In genomic region chr11:85850758-85851157, GRCm38 (mm10) we compare ENCODE assay signal across 15 mouse cellular contexts. TPM values are rescaled to one million over a fixed set of nuclear protein-coding genes. Genes with fewer than 3 reads are reported as not detected.
DNase-seq lines count a peak whose midpoint lies in the region; ATAC-seq and TF ChIP-seq lines count a peak whose summit lies in the region.
"Had no signal": no experiment of that assay in that cellular context is flagged by ENCODE, and none has a peak within 500 bp of the region (broad histone marks: within the 10 kb centered on the region; RNA-seq: fewer than 3 reads in every experiment).

No protein-coding gene starts in this region.

- DNase-seq in adrenal gland, postnatal 10 days: peak; percentile 28
- DNase-seq in adrenal gland, postnatal 25 days: no peak
- no peak for DNase-seq in midbrain, postnatal 0 days (ENCODE audit: low spot score)
- no peak for DNase-seq in midbrain, embryonic 10.5 days (ENCODE audit: low spot score)
- peak; percentile 32 for DNase-seq in mesoderm, embryonic 11.5 days (ENCODE audit: low read depth, low spot score)
- DNase-seq in frontal cortex, postnatal 36 days (ENCODE audit: low spot score in 2 of 2): no peak
- DNase-seq: cerebellum, adult 11 months; layer of hippocampus, postnatal 36 days; right cerebral cortex, adult 18-20 months had no signal

- peaks cover 3% of the 10 kb centered on the region; the same call in 1 of the 2 replicates for H3K27me3 ChIP-seq in intestine, postnatal 0 days (replicated peaks; ENCODE audit: control insufficient read depth, insufficient read depth, low read length)
- H3K27me3 ChIP-seq in intestine, embryonic 15.5 days (replicated peaks): 0 out of 2 replicates have a peak, but pooled peaks cover 3% of the 10 kb centered on the region
- peaks cover 18% of the 10 kb centered on the region for H3K27me3 ChIP-seq in midbrain, postnatal 0 days (ENCODE audit: insufficient read depth, low read length)
- H3K27me3 ChIP-seq in midbrain, embryonic 10.5 days (ENCODE audit: low read depth, poor library complexity, severe bottlenecking): peaks cover 44% of the 10 kb centered on the region

- ATAC-seq in intestine, postnatal 0 days: no peak
- no peak for ATAC-seq in intestine, embryonic 15.5 days
- no peak for ATAC-seq in midbrain, postnatal 0 days (ENCODE audit: low FRiP score)
- ATAC-seq: activated CD4-positive, CD25-positive, alpha-beta regulatory T cell, adult 4 months had no signal

- no peaks in the 10 kb centered on the region for H3K9me3 ChIP-seq in intestine, postnatal 0 days (ENCODE audit: control insufficient read depth)
- H3K9me3 ChIP-seq in intestine, embryonic 15.5 days: no peaks in the 10 kb centered on the region
- H3K9me3 ChIP-seq in midbrain, postnatal 0 days (ENCODE audit: low read length): no peaks in the 10 kb centered on the region
- no peaks in the 10 kb centered on the region for H3K9me3 ChIP-seq in midbrain, embryonic 10.5 days (replicated peaks)
- H3K9me3 ChIP-seq: hindbrain, embryonic 12.5 days had no signal

- H3K36me3 ChIP-seq in intestine, postnatal 0 days (ENCODE audit: control insufficient read depth, insufficient read depth): no peaks in the 10 kb centered on the region
- H3K36me3 ChIP-seq in intestine, embryonic 15.5 days: no peaks in the 10 kb centered on the region
- H3K36me3 ChIP-seq in midbrain, postnatal 0 days (ENCODE audit: insufficient read depth, low read length): no peaks in the 10 kb centered on the region
- H3K36me3 ChIP-seq in midbrain, embryonic 10.5 days: no peaks in the 10 kb centered on the region
- H3K36me3 ChIP-seq: hindbrain, embryonic 12.5 days had no signal

- H3K27ac ChIP-seq in intestine, postnatal 0 days (ENCODE audit: low read depth, low read length): no peak overlapping the region
- no peak overlapping the region for H3K27ac ChIP-seq in intestine, embryonic 15.5 days
- H3K27ac ChIP-seq in midbrain, postnatal 0 days (ENCODE audit: low read depth, low read length): no peak overlapping the region
- H3K27ac ChIP-seq in midbrain, embryonic 10.5 days (replicated peaks): no peak overlapping the region
- H3K27ac ChIP-seq: hindbrain, embryonic 12.5 days had no signal

- H3K4me2 ChIP-seq in intestine, postnatal 0 days (replicated peaks; ENCODE audit: low read depth): no peak overlapping the region
- H3K4me2 ChIP-seq in intestine, embryonic 15.5 days (replicated peaks): no peak overlapping the region
- no peak overlapping the region for H3K4me2 ChIP-seq in midbrain, postnatal 0 days (ENCODE audit: low read depth, low read length, poor library complexity, severe bottlenecking)
- H3K4me2 ChIP-seq: hindbrain, embryonic 12.5 days had no signal

- peak; percentile 52 for TF ChIP-seq CTCF in intestine, postnatal 0 days (IDR thresholded peaks at IDR 0.05; ENCODE audit: low read depth)
- TF ChIP-seq CTCF in midbrain, postnatal 0 days (IDR thresholded peaks at IDR 0.05): peak; percentile 44

- 43% methylated on average over 6 of the region's 6 CpGs for WGBS in intestine, postnatal 0 days
- WGBS in intestine, embryonic 15.5 days: 41% methylated on average over 6 of the region's 6 CpGs
- 36% methylated on average over 6 of the region's 6 CpGs for WGBS in midbrain, postnatal 0 days
- 47% methylated on average over 6 of the region's 6 CpGs for WGBS in midbrain, embryonic 10.5 days

- no peak overlapping the region for H3K4me3 ChIP-seq in intestine, postnatal 0 days (ENCODE audit: low read depth, low read length)
- H3K4me3 ChIP-seq in intestine, embryonic 15.5 days (replicated peaks): no peak overlapping the region
- no peak overlapping the region for H3K4me3 ChIP-seq in midbrain, postnatal 0 days (ENCODE audit: low read depth, low read length)
- no peak overlapping the region for H3K4me3 ChIP-seq in midbrain, embryonic 10.5 days
- H3K4me3 ChIP-seq: hindbrain, embryonic 12.5 days had no signal

- H3K9ac ChIP-seq in intestine, postnatal 0 days (ENCODE audit: low read depth, low read length): no peak overlapping the region
- H3K9ac ChIP-seq in intestine, embryonic 15.5 days: no peak overlapping the region
- H3K9ac ChIP-seq in midbrain, postnatal 0 days (replicated peaks; ENCODE audit: low read length, poor library complexity, severe bottlenecking): no peak overlapping the region
- H3K9ac ChIP-seq: hindbrain, embryonic 12.5 days had no signal

- no peaks in the 10 kb centered on the region for H3K4me1 ChIP-seq in intestine, postnatal 0 days (replicated peaks; ENCODE audit: control insufficient read depth, insufficient read depth, low read length)
- no peaks in the 10 kb centered on the region for H3K4me1 ChIP-seq in intestine, embryonic 15.5 days (replicated peaks)
- H3K4me1 ChIP-seq in midbrain, postnatal 0 days (ENCODE audit: insufficient read depth, low read length): no peaks in the 10 kb centered on the region
- 0 out of 2 replicates have a peak, but pooled peaks cover 9% of the 10 kb centered on the region for H3K4me1 ChIP-seq in midbrain, embryonic 10.5 days

RNA-seq across cellular contexts. Expression of gene Gm11444, which starts 0.6 kb away (rescaled TPM):
- total RNA-seq in adrenal gland, postnatal 10 days (2021): not detected
- total RNA-seq in adrenal gland, postnatal 25 days (2021): not detected in 2 replicates
- not detected in 2 replicates for polyA plus RNA-seq in intestine, postnatal 0 days (2015; fragmentation: Nextera tagmentation; extraction: Ambion mirVana)
- polyA plus RNA-seq in intestine, embryonic 15.5 days (2015; fragmentation: Nextera tagmentation; extraction: Ambion mirVana): not detected in 2 replicates
- total RNA-seq in midbrain, postnatal 0 days (2014; rRNA removed): not detected in 2 replicates
- polyA plus RNA-seq in midbrain, postnatal 0 days (2015; fragmentation: Nextera tagmentation; extraction: Ambion mirVana): not detected in 2 replicates
- not detected in 2 replicates for polyA plus RNA-seq in midbrain, embryonic 10.5 days (2016; fragmentation: Nextera tagmentation; extraction: Ambion mirVana)
- total RNA-seq: gastrocnemius, adult 8-10 months; layer of hippocampus, postnatal 36 days had no signal
- polyA plus RNA-seq: hindbrain, embryonic 12.5 days; stomach, embryonic 16.5 days had no signal

RNA-seq across cellular contexts. Expression of gene Tbx2, which starts 18.4 kb away (rescaled TPM):
- total RNA-seq in adrenal gland, postnatal 10 days (2021): 10 to 100 TPM; 27.5 to 31.5 TPM
- 25.6 and 27.5 TPM in 2 replicates for total RNA-seq in adrenal gland, postnatal 25 days (2021)
- 3.0 and 3.3 TPM in 2 replicates for polyA plus RNA-seq in intestine, postnatal 0 days (2015; fragmentation: Nextera tagmentation; extraction: Ambion mirVana)
- 4.9 and 5.6 TPM in 2 replicates for polyA plus RNA-seq in intestine, embryonic 15.5 days (2015; fragmentation: Nextera tagmentation; extraction: Ambion mirVana)
- 3.9 and 4.4 TPM in 2 replicates for total RNA-seq in midbrain, postnatal 0 days (2014; rRNA removed)
- 0.32 and 0.42 TPM in 2 replicates for polyA plus RNA-seq in midbrain, postnatal 0 days (2015; fragmentation: Nextera tagmentation; extraction: Ambion mirVana)
- polyA plus RNA-seq in midbrain, embryonic 10.5 days (2016; fragmentation: Nextera tagmentation; extraction: Ambion mirVana): 0.27 and 0.43 TPM in 2 replicates

RNA-seq across cellular contexts. Expression of gene Tbx4, which starts 35.5 kb away (rescaled TPM):
- total RNA-seq in adrenal gland, postnatal 10 days (2021): under 1 TPM in 1 of 2 experiments, not detected in 1; 0.12 TPM
- total RNA-seq in adrenal gland, postnatal 25 days (2021): not detected in 2 replicates
- not detected in 2 replicates for polyA plus RNA-seq in intestine, postnatal 0 days (2015; fragmentation: Nextera tagmentation; extraction: Ambion mirVana)
- polyA plus RNA-seq in intestine, embryonic 15.5 days (2015; fragmentation: Nextera tagmentation; extraction: Ambion mirVana): 0.16 TPM in 1 of 2 replicates, not detected in the other
- total RNA-seq in midbrain, postnatal 0 days (2014; rRNA removed): 0.05 and 0.27 TPM in 2 replicates
- polyA plus RNA-seq in midbrain, postnatal 0 days (2015; fragmentation: Nextera tagmentation; extraction: Ambion mirVana): 0.20 and 0.37 TPM in 2 replicates
- 0.04 and 0.20 TPM in 2 replicates for polyA plus RNA-seq in midbrain, embryonic 10.5 days (2016; fragmentation: Nextera tagmentation; extraction: Ambion mirVana)
- polyA plus RNA-seq: activated CD4-positive, CD25-positive, alpha-beta regulatory T cell, adult 4 months had no signal

Comparison
In these comparisons a context has a peak if more than half of its experiments do, and no peak if none do; other contexts are left out.
1. DNase-seq: peak in adrenal gland, postnatal 10 days (single experiment) and mesoderm, embryonic 11.5 days (single experiment); none in adrenal gland, postnatal 25 days (single experiment), midbrain, postnatal 0 days (single experiment), midbrain, embryonic 10.5 days (single experiment) and frontal cortex, postnatal 36 days (0 of 2).